Mouse (Mus musculus) inflammation-experienced regulatory T-cells (primary cell): Measurements from ENCODE around the gene Cd3d. TPM values are rescaled to one million over a fixed set of nuclear protein-coding genes. Genes with fewer than 3 reads are reported as not detected.

Experiments
- polyA plus RNA-seq, 2 experiments: library from polyadenylated mRNA; unstranded; fragments of 100-300 nt; shearing (Covaris generic); gene quantifications; one replicate each; pipeline ENCODE4 v1.2.1; 2017

The Cd3d gene
- polyA plus RNA-seq = 100 to 1,000 TPM; 756 to 785 TPM

GRCm38 (mm10) chr9:44981676-44982075, at the start of gene Cd3d:
Gene Cd3d, plus strand, starts transcription at chr9:44981786.

GRCm38 (mm10) chr9:44965126-44965832, 16.3 kb upstream of the Cd3d start, which contains the start of gene Ube4a:
Gene Ube4a, minus strand, starts transcription at chr9:44965600.

GRCm38 (mm10) chr9:44980242-44980641, 1.3 kb upstream of the Cd3d start, which contains the start of gene Cd3g:
Gene Cd3g, minus strand, starts transcription at chr9:44980431.

GRCm38 (mm10) chr9:45009180-45010078, 27.8 kb downstream of the Cd3d start, which contains the start of gene Cd3e:
Gene Cd3e, minus strand, starts transcription at chr9:45009627.

Other genes starting within 250 kb of the Cd3d start
- 1 to 10 TPM; 1.1 to 5.8 TPM for gene Phldb1, start 246.6 kb upstream of the Cd3d start, polyA plus RNA-seq
- 100 to 1,000 TPM; 131 to 156 TPM for gene Arcn1, start 213.9 kb upstream of the Cd3d start, polyA plus RNA-seq
- gene Ift46, start 213.9 kb upstream of the Cd3d start, polyA plus RNA-seq = 10 to 100 TPM; 34.2 to 47.8 TPM
- 1 to 10 TPM in 1 of 2 experiments, under 1 TPM in 1; 0.19 to 2.1 TPM for gene Tmem25, start 182.5 kb upstream of the Cd3d start, polyA plus RNA-seq
- not detected for gene Ttc36, start 178.7 kb upstream of the Cd3d start, polyA plus RNA-seq
- 10 to 100 TPM; 62.9 to 84.1 TPM for gene Kmt2a, start 100.5 kb upstream of the Cd3d start, polyA plus RNA-seq
- 100 to 1,000 TPM; 295 to 303 TPM for gene Atp5l, start 61.0 kb upstream of the Cd3d start, polyA plus RNA-seq
- gene Ube4a, start 16.2 kb upstream of the Cd3d start, polyA plus RNA-seq = 10 to 100 TPM; 45.1 to 47.9 TPM
- 1,000 to 10,000 TPM; 1,426 to 1,451 TPM for gene Cd3g, start 1.4 kb upstream of the Cd3d start, polyA plus RNA-seq
- 1,000 to 10,000 TPM; 1,280 to 1,314 TPM for gene Cd3e, start 27.8 kb downstream of the Cd3d start, polyA plus RNA-seq
- gene Mpzl2, start 58.0 kb downstream of the Cd3d start, polyA plus RNA-seq = under 1 TPM; 0.13 to 0.28 TPM
- gene Mpzl3, start 73.4 kb downstream of the Cd3d start, polyA plus RNA-seq = 10 to 100 TPM in 1 of 2 experiments, 1 to 10 TPM in 1; 9.4 to 14.4 TPM
- 1 to 10 TPM; 5.0 to 8.7 TPM for gene Jaml, start 97.4 kb downstream of the Cd3d start, polyA plus RNA-seq
- under 1 TPM; 0.14 to 0.39 TPM for gene Scn2b, start 136.0 kb downstream of the Cd3d start, polyA plus RNA-seq
- gene Scn4b, start 156.6 kb downstream of the Cd3d start, polyA plus RNA-seq = 1 to 10 TPM in 1 of 2 experiments, under 1 TPM in 1; 0.25 to 1.1 TPM
- gene BC049352, start 200.2 kb downstream of the Cd3d start, polyA plus RNA-seq = 1 to 10 TPM; 1.5 to 6.0 TPM
- under 1 TPM; 0.31 to 0.89 TPM for gene Tmprss4, start 222.3 kb downstream of the Cd3d start, polyA plus RNA-seq